Mouse (Mus musculus) heart, adult 9 months (tissue): Measurements from ENCODE around the gene Samt2.
"Not testable (repeated sequence)": the region's sequence is repeated elsewhere in the genome, so short reads cannot be mapped to it uniquely, and the experiment has no call there.

ENCODE experiments used
- DNase-seq, 2 experiments: peaks; one replicate each; pipeline ENCODE4 v3.0.0; 2022; ENCODE audit warnings: low spot score in 2 of 2

Gene Samt2

GRCm38 (mm10) chrX:154579260-154579659, at the start of gene Samt2:
Samt2 (minus strand) TSS chrX:154579360.
- DNase-seq = not testable (repeated sequence)
